Mouse (Mus musculus) Patski (cell line): Measurements from ENCODE around the gene Nsrp1. TPM values are rescaled to one million over a fixed set of nuclear protein-coding genes. Genes with fewer than 3 reads are reported as not detected.
"Not testable (repeated sequence)": the region's sequence is repeated elsewhere in the genome, so short reads cannot be mapped to it uniquely, and the experiment has no call there.

Experiments used
- ATAC-seq: fragments of 100-300 bp; one replicate; pipeline ENCODE4 v1.8.0; 2021
- CTCF ChIA-PET: fragments of 350-600 bp; sonication (Branson Sonifier 250); formaldehyde crosslinking; loops from one replicate; lab custom pipeline; 2022; ENCODE audit warnings: inconsistent platforms; lab: Charles Lee
- POLR2A ChIA-PET: fragments of 350-600 bp; sonication (Branson Sonifier 250); formaldehyde crosslinking; loops from one replicate; lab custom pipeline; 2022; ENCODE audit warnings: antibody characterized with exemption, inconsistent platforms; lab: Charles Lee
- DNase-seq: peaks from one replicate; pipeline ENCODE4 v3.0.0-alpha.2; 2011; ENCODE audit warnings: low read depth, low spot score
- H3K27me3 ChIP-seq: fragments of 371-371 bp; one replicate; pipeline ENCODE4 v1.5.1; 2021
- CTCF ChIP-seq: fragments of 100-300 bp; IDR thresholded peaks from one replicate; pipeline ENCODE4 v1.5.1; 2021
- in situ Hi-C: fragments of 300-500 bp; cut with MboI; formaldehyde crosslinking; loops from 3 replicates; pipeline ENCODE4 v1.11.1; 2018; ENCODE audit warnings: low pct_unique_long_range_greater_than_20kb, mixed read lengths
- polyA plus RNA-seq: library from polyadenylated mRNA; unstranded; gene quantifications from one replicate; pipeline ENCODE4 v1.2.3, GENCODE M21; 2021

Gene Nsrp1
- polyA plus RNA-seq: 33.8 TPM

GRCm38 (mm10) chr11:77078273-77079134, at the start of gene Nsrp1:
Nsrp1 (minus strand) TSS chr11:77078435.
- DNase-seq: peak; percentile 58
- POLR2A ChIA-PET: interaction anchor here (1.0 kb wide), 1 partner anchor 411 kb away, joined by 10 read pairs; no protein-coding TSS in a partner anchor
- ATAC-seq: peak; percentile 87
- TF ChIP-seq CTCF: no peak
- in situ Hi-C loops: no loop called here
- CTCF ChIA-PET: no interaction called here
- H3K27me3 ChIP-seq: peaks cover 19% of the 10 kb centered on the region

GRCm38 (mm10) chr11:77111141-77111540, 32.9 kb upstream of the Nsrp1 start:
- CTCF ChIA-PET: no interaction called here
- in situ Hi-C loops: no loop called here

GRCm38 (mm10) chr11:77108442-77108841, 30.2 kb upstream of the Nsrp1 start:
- no peaks in the 10 kb centered on the region for H3K27me3 ChIP-seq
- CTCF ChIA-PET: no interaction called here
- no peak for TF ChIP-seq CTCF
- in situ Hi-C loops: no loop called here
- no peak for ATAC-seq
- POLR2A ChIA-PET: no interaction called here
- no peak for DNase-seq

More at GRCm38 (mm10) chr11:77111141-77111540, 32.9 kb upstream of the Nsrp1 start:
- TF ChIP-seq CTCF: no peak
- no peaks in the 10 kb centered on the region for H3K27me3 ChIP-seq
- DNase-seq: no peak
- no peak for ATAC-seq
- POLR2A ChIA-PET: no interaction called here

GRCm38 (mm10) chr11:77107872-77108271, 29.6 kb upstream of the Nsrp1 start:
- CTCF ChIA-PET, POLR2A ChIA-PET, ATAC-seq, H3K27me3 ChIP-seq, in situ Hi-C loops, DNase-seq: not testable (repeated sequence)

GRCm38 (mm10) chr11:77106961-77107360, 28.7 kb upstream of the Nsrp1 start:
- POLR2A ChIA-PET: no interaction called here

GRCm38 (mm10) chr11:77100137-77100937, 22.1 kb upstream of the Nsrp1 start:
- ATAC-seq (no peak), DNase-seq (peak; percentile 24)
- TF ChIP-seq CTCF: peak; percentile 97
- no peaks in the 10 kb centered on the region for H3K27me3 ChIP-seq
- in situ Hi-C loops: loop anchor here (5.0 kb wide), 3 partner anchors 107 to 347 kb away; no protein-coding TSS in a partner anchor
- ChIA-PET CTCF (interaction anchor here (1.6 to 2.6 kb wide), 7 partner anchors 15 to 349 kb away, joined by 5 to 9 read pairs (median 6); no protein-coding TSS in a partner anchor), POLR2A (interaction anchor here (0.7 kb wide), 1 partner anchor 248 kb away, joined by 3 read pairs; no protein-coding TSS in a partner anchor)

More at GRCm38 (mm10) chr11:77106961-77107360, 28.7 kb upstream of the Nsrp1 start:
- CTCF ChIA-PET: no interaction called here
- no peak for DNase-seq
- in situ Hi-C loops: no loop called here
- TF ChIP-seq CTCF: no peak
- H3K27me3 ChIP-seq: no peaks in the 10 kb centered on the region
- ATAC-seq: no peak

- no peak for ATAC-seq
- in situ Hi-C loops: loop anchor here (10.0 kb wide), 2 partner anchors 314 to 536 kb away; no protein-coding TSS in a partner anchor
- no peaks in the 10 kb centered on the region for H3K27me3 ChIP-seq
- TF ChIP-seq CTCF: no peak
- CTCF ChIA-PET: interaction anchor here (1.1 to 1.6 kb wide), 3 partner anchors 98 to 348 kb away, joined by 3 to 4 read pairs (median 3); no protein-coding TSS in a partner anchor
- no peak for DNase-seq
- POLR2A ChIA-PET: no interaction called here
These were observed 20.2 kb upstream of the Nsrp1 start for GRCm38 (mm10) chr11:77098332-77098972.

- POLR2A ChIA-PET: no interaction called here
- in situ Hi-C loops: loop anchor here (10.0 kb wide), 2 partner anchors 312 to 538 kb away; no protein-coding TSS in a partner anchor
- H3K27me3 ChIP-seq: peaks cover 6% of the 10 kb centered on the region
- no peak for DNase-seq
- no peak for ATAC-seq
- CTCF ChIA-PET: no interaction called here
- no peak for TF ChIP-seq CTCF
These were observed 18.8 kb upstream of the Nsrp1 start for GRCm38 (mm10) chr11:77096991-77097390.

- TF ChIP-seq CTCF: no peak
- no peak for DNase-seq
- CTCF ChIA-PET: no interaction called here
These were observed 18.3 kb upstream of the Nsrp1 start for GRCm38 (mm10) chr11:77096581-77096980.

GRCm38 (mm10) chr11:77095206-77095605, 17.0 kb upstream of the Nsrp1 start:
- ChIA-PET POLR2A (no interaction called here), CTCF (no interaction called here)
- no peak for DNase-seq

More at GRCm38 (mm10) chr11:77096581-77096980, 18.3 kb upstream of the Nsrp1 start:
- ATAC-seq: no peak
- in situ Hi-C loops: loop anchor here (10.0 kb wide), 2 partner anchors 312 to 538 kb away; no protein-coding TSS in a partner anchor
- H3K27me3 ChIP-seq: peaks cover 9% of the 10 kb centered on the region
- POLR2A ChIA-PET: no interaction called here

More at GRCm38 (mm10) chr11:77095206-77095605, 17.0 kb upstream of the Nsrp1 start:
- H3K27me3 ChIP-seq: peaks cover 22% of the 10 kb centered on the region
- TF ChIP-seq CTCF: no peak
- in situ Hi-C loops: loop anchor here (10.0 kb wide), 2 partner anchors 310 to 540 kb away; no protein-coding TSS in a partner anchor
- no peak for ATAC-seq
